Mouse (Mus musculus): ENCODE measurements around the gene Maml3.

The Maml3 gene

GRCm38 (mm10) chr3:51788591-51789339 lies 316.1 kb downstream of the Maml3 start:
- peak; percentile 4 for DNase-seq (ENCODE audit: low read depth, low spot score)

GRCm38 (mm10) chr3:51787945-51788344 lies 316.9 kb downstream of the Maml3 start:
- DNase-seq (ENCODE audit: low read depth, low spot score), result no peak

- DNase-seq (ENCODE audit: low read depth, low spot score), result no peak
Observed at GRCm38 (mm10) chr3:51785796-51786195, 319.1 kb downstream of the Maml3 start.

GRCm38 (mm10) chr3:51782191-51782590 lies 322.7 kb downstream of the Maml3 start:
- DNase-seq (ENCODE audit: low read depth, low spot score), result no peak

GRCm38 (mm10) chr3:51778738-51779592 lies 325.9 kb downstream of the Maml3 start:
- DNase-seq (ENCODE audit: low read depth, low spot score), result no peak

- no peak for DNase-seq (ENCODE audit: low read depth, low spot score)
Observed at GRCm38 (mm10) chr3:51778179-51778578, 326.7 kb downstream of the Maml3 start.

- DNase-seq (ENCODE audit: low read depth, low spot score), result no peak
Observed at GRCm38 (mm10) chr3:51776018-51776611, 328.8 kb downstream of the Maml3 start.

GRCm38 (mm10) chr3:51773587-51773986 lies 331.3 kb downstream of the Maml3 start:
- DNase-seq (ENCODE audit: low read depth, low spot score), result no peak

GRCm38 (mm10) chr3:51771839-51772630 lies 332.8 kb downstream of the Maml3 start:
- no peak for DNase-seq (ENCODE audit: low read depth, low spot score)

- no peak for DNase-seq (ENCODE audit: low read depth, low spot score)
Observed at GRCm38 (mm10) chr3:51769196-51769595, 335.7 kb downstream of the Maml3 start.

GRCm38 (mm10) chr3:51765220-51765923 lies 339.5 kb downstream of the Maml3 start:
- no peak for DNase-seq (ENCODE audit: low read depth, low spot score)

- no peak for DNase-seq (ENCODE audit: low read depth, low spot score)
Observed at GRCm38 (mm10) chr3:51764175-51764574, 340.7 kb downstream of the Maml3 start.

GRCm38 (mm10) chr3:51762900-51763299 lies 342.0 kb downstream of the Maml3 start:
- no peak for DNase-seq (ENCODE audit: low read depth, low spot score)

- no peak for DNase-seq (ENCODE audit: low read depth, low spot score)
Observed at GRCm38 (mm10) chr3:51759534-51759933, 345.3 kb downstream of the Maml3 start.

- DNase-seq (ENCODE audit: low read depth, low spot score), result no peak
Observed at GRCm38 (mm10) chr3:51757032-51757431, 347.8 kb downstream of the Maml3 start.

GRCm38 (mm10) chr3:51756283-51756682 lies 348.6 kb downstream of the Maml3 start:
- no peak for DNase-seq (ENCODE audit: low read depth, low spot score)

- no peak for DNase-seq (ENCODE audit: low read depth, low spot score)
Observed at GRCm38 (mm10) chr3:51753262-51753661, 351.6 kb downstream of the Maml3 start.

GRCm38 (mm10) chr3:51751440-51751839 lies 353.4 kb downstream of the Maml3 start:
- DNase-seq (ENCODE audit: low read depth, low spot score), result no peak

GRCm38 (mm10) chr3:51749812-51750481 lies 354.9 kb downstream of the Maml3 start:
- DNase-seq (ENCODE audit: low read depth, low spot score), result no peak

GRCm38 (mm10) chr3:51749421-51749811 lies 355.5 kb downstream of the Maml3 start:
- no peak for DNase-seq (ENCODE audit: low read depth, low spot score)
